Mouse (Mus musculus) intestine, embryonic 14.5 days (tissue): ENCODE measurements around the gene Unc5cl. TPM values are rescaled to one million over a fixed set of nuclear protein-coding genes. Genes with fewer than 3 reads are reported as not detected.
A peak's percentile ranks its signal among the peaks of the same experiment; 100 is the strongest.
"Not testable (repeated sequence)": the region's sequence is repeated elsewhere in the genome, so short reads cannot be mapped to it uniquely, and the experiment has no call there.

Source experiments
- ATAC-seq: fragments of 200-750 bp; cut with Nextera tagmentation; replicated peaks from 2 replicates; pipeline ENCODE4 v1.8.0; 2017; ENCODE audit warnings: low read depth, moderate number of reproducible peaks, moderate TSS enrichment, moderate library complexity; ENCODE audit not compliant: low FRiP score, low TSS enrichment
- DNase-seq: peaks from one replicate; pipeline ENCODE4 v3.0.0-alpha.2; 2018; ENCODE audit warnings: low spot score
- H3K27ac ChIP-seq: fragments of 300-500 bp; sonication (generic); 2 replicates; pipeline ENCODE4 v1.5.1; 2014; ENCODE audit warnings: low read depth, mild to moderate bottlenecking, control low read depth
- H3K27me3 ChIP-seq: fragments of 300-500 bp; sonication (generic); replicated peaks from 2 replicates; pipeline ENCODE4 v1.6.1; 2014; ENCODE audit warnings: low read length, control low read depth; ENCODE audit not compliant: control insufficient read depth, insufficient read depth
- H3K36me3 ChIP-seq: fragments of 300-500 bp; sonication (generic); 2 replicates; pipeline ENCODE4 v1.6.1; 2014; ENCODE audit warnings: low read length, control low read depth; ENCODE audit not compliant: control insufficient read depth, insufficient read depth
- H3K4me1 ChIP-seq: fragments of 300-500 bp; sonication (generic); replicated peaks from 2 replicates; pipeline ENCODE4 v1.6.1; 2014; ENCODE audit warnings: low read length, control low read depth, mixed read lengths; ENCODE audit not compliant: control insufficient read depth, insufficient read depth
- H3K4me2 ChIP-seq: fragments of 300-500 bp; sonication (generic); 2 replicates; pipeline ENCODE4 v1.6.1; 2014; ENCODE audit warnings: low read length
- H3K4me3 ChIP-seq: fragments of 300-500 bp; sonication (generic); 2 replicates; pipeline ENCODE4 v1.5.1; 2014; ENCODE audit warnings: low read depth, low read length, control low read depth, mixed read lengths
- H3K9ac ChIP-seq: fragments of 300-500 bp; sonication (generic); 2 replicates; pipeline ENCODE4 v1.6.1; 2014; ENCODE audit warnings: mild to moderate bottlenecking, low read length
- H3K9me3 ChIP-seq: fragments of 300-500 bp; sonication (generic); 2 replicates; pipeline ENCODE4 v1.6.1; 2016; ENCODE audit warnings: low read length, control low read depth; ENCODE audit not compliant: control insufficient read depth
- WGBS: fragments of 180-500 bp; shearing (Covaris S2); extraction: QIAGEN DNeasy Blood & Tissue Kit; methylation state at CpG from one replicate; pipeline ENCODE4 v1.1.7; 2014; 5-methylcytosine and 5-hydroxymethylcytosine counted together
- polyA plus RNA-seq: library from polyadenylated mRNA; unstranded; fragments of >200 nt; fragmentation: Nextera tagmentation; extraction: Ambion mirVana; gene quantifications from 2 replicates; pipeline ENCODE4 v1.2.1, GENCODE M21; 2014

Unc5cl gene
- polyA plus RNA-seq, 1 experiment from 2014 or later = 37.0 TPM

DNA sequence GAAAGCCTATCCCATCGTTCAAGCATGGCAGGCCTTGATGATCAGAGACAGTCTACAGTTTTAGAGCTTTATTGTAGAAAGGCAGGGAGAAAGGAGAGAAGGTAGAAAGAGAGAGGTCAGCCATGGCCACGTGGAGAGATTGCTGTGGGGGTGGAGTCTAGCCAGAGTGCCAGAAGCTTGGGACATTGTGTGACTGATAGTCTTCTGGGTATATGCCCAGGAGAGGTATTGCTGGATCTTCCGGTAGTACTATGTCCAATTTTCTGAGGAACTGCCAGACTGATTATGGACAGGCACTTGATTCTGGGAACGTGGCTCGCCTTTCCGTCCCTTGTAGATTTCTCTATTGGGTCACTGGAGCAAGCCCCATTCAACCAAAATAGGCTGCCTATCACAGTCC lies 19.6 kb downstream of the Unc5cl start:
- not testable (repeated sequence) for H3K4me1 ChIP-seq, H3K36me3 ChIP-seq, H3K27me3 ChIP-seq, H3K9ac ChIP-seq, H3K4me3 ChIP-seq, DNase-seq, H3K27ac ChIP-seq, H3K9me3 ChIP-seq, H3K4me2 ChIP-seq, ATAC-seq
- WGBS = 80% methylated on average over 6 of the region's 6 CpGs

DNA sequence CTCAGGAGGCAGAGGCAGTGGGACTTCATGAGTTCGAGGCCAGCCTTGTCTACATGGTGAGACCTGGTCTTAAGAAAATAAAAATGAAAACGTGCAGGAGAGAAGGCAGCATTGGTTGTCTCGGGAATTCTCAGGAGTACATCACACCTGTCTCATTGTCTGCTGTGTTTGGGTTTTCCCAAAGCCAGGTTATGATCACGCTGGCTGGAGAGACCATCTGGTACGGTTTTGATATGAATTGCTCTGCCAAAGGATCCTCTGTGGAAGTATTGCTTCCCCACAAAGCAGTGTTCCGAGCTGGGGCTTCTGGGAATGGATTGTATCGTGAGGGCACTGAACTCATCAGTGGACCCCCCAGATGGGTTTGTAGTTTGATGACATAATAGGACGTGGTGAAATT lies 20.7 kb downstream of the Unc5cl start:
- Histone ChIP-seq H3K4me3 (no peak overlapping the region), H3K27me3 (no peaks in the 10 kb centered on the region), H3K9ac (no peak overlapping the region), H3K36me3 (no peaks in the 10 kb centered on the region), H3K9me3 (no peaks in the 10 kb centered on the region), H3K27ac (no peak overlapping the region), H3K4me1 (no peaks in the 10 kb centered on the region), H3K4me2 (no peak overlapping the region)
- DNase-seq (no peak), ATAC-seq (no peak)
- 80% methylated on average over 8 of the region's 8 CpGs for WGBS

DNA sequence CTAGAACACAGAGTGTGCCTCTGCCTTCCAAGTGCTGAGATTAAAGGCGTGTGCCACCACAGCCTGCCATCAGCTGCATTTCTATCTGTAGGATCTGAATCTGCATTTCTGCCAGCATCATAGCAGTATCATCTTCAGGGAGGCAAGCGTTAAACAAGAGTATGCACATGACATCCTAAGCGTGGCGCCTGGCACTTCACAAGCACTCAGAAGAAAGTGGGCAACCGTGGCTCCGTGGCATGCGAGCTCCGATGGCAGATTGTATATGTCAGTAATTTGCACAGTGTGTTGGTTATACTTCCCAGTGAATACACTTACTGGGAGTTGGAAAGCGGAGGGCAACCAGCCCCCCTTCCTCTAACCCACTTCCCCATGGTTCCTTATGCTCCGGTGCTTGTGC lies 25.3 kb downstream of the Unc5cl start:
- Histone ChIP-seq H3K9ac (no peak overlapping the region), H3K27me3 (no peaks in the 10 kb centered on the region), H3K4me2 (no peak overlapping the region), H3K9me3 (no peaks in the 10 kb centered on the region), H3K36me3 (no peaks in the 10 kb centered on the region), H3K27ac (no peak overlapping the region), H3K4me1 (no peaks in the 10 kb centered on the region), H3K4me3 (no peak overlapping the region)
- no peak for ATAC-seq
- DNase-seq = no peak
- 85% methylated on average over 10 of the region's 10 CpGs for WGBS

DNA sequence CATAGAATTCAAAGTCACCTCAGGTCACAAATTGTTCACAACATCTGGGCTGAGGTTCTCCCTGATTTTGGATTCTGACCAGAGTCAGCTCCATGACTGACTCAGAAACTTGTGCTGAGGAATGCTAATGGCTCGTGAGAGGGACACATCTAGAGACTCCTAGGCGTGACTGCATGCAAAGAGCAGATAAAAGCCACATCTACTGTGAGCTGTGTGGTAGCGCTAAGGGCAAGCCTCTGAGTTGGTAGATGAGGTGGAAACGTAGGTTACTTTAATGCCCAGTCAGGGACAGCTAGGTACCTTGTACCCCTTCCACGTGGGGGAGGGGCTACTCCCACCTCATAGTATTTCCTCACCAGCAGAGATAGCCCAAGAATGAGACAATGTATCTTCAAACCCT lies 29.1 kb downstream of the Unc5cl start:
- no peak for ATAC-seq

DNA sequence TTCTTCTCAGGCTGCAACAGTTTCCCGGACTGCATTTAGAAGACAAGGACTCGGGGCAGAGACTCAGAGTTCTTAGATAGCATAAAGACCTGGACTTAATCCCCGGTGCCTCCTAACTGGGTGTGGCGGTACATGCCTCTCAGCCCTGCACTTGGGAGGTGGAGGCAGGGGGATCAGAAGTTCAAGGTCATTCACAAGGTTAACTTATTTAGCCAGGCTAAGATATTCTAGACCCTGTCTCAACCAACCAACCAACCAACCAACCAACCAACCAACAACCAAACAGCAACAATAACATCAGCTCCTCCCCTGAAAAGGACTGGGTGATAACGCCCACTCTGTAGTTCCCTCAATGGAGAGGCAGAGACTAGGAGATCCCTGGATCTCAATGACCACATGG lies 29.5 kb downstream of the Unc5cl start:
- no peaks in the 10 kb centered on the region for H3K4me1 ChIP-seq
- H3K9ac ChIP-seq = no peak overlapping the region
- 89% methylated on average over 5 of the region's 5 CpGs for WGBS
- DNase-seq (no peak), ATAC-seq (no peak)
- no peak overlapping the region for H3K4me3 ChIP-seq
- H3K4me2 ChIP-seq = no peak overlapping the region
- H3K36me3 ChIP-seq = no peaks in the 10 kb centered on the region
- H3K27me3 ChIP-seq = no peaks in the 10 kb centered on the region
- H3K9me3 ChIP-seq = no peaks in the 10 kb centered on the region
- H3K27ac ChIP-seq = no peak overlapping the region

More for the DNA sequence above, 29.1 kb downstream of the Unc5cl start:
- Histone ChIP-seq H3K4me2 (no peak overlapping the region), H3K27me3 (no peaks in the 10 kb centered on the region), H3K9me3 (no peaks in the 10 kb centered on the region), H3K36me3 (no peaks in the 10 kb centered on the region), H3K4me3 (no peak overlapping the region), H3K9ac (no peak overlapping the region), H3K27ac (no peak overlapping the region), H3K4me1 (no peaks in the 10 kb centered on the region)
- no peak for DNase-seq
- WGBS = 79% methylated on average over 5 of the region's 5 CpGs

DNA sequence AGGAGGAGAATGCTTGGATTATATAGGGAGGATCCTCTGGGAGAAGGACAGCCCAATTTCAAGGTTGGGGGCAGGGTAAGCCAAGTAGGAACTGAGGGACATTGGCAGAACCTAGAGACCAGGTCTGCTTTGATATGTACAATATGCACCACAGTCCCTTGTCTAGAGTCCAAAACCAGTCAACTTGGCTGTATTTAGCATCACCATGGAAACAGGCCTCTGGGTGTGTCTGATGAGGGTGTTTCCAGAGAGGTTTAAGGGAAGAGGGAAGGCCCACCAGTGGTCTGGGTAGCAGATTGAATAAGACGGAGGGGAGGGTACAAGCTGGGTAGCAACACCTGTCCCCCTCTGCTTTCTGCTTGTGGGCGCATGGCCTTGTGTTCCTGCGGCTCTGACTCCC lies 34.8 kb downstream of the Unc5cl start:
- Histone ChIP-seq H3K27ac (no peak overlapping the region), H3K9ac (no peak overlapping the region), H3K4me2 (no peak overlapping the region), H3K27me3 (no peaks in the 10 kb centered on the region), H3K4me1 (no peaks in the 10 kb centered on the region; the same call in 1 of the 2 replicates), H3K4me3 (no peak overlapping the region), H3K9me3 (no peaks in the 10 kb centered on the region), H3K36me3 (no peaks in the 10 kb centered on the region)
- DNase-seq (no peak), ATAC-seq (no peak)
- WGBS = 91% methylated on average over 3 of the region's 3 CpGs

DNA sequence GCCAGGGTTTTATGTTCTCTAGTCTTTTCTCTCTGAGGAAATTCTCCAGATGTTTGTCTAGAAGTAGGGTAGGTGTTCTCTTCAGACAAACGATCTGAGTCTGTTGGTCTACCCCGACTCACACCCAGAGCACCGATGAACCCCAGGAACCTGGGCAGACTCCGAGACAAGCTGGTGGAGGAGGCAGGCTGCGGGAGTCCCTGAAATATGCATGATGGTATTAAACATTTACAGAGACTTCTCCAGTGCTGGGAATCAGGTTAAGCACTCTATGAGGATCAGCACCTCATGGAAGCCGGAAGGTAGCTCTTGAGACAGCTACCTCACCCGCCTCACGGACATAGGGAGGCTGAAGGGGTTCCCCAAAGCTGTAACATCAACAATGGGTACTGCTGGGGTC lies 37.9 kb downstream of the Unc5cl start:
- Histone ChIP-seq H3K9me3 (no peaks in the 10 kb centered on the region), H3K4me3 (no peak overlapping the region), H3K36me3 (no peaks in the 10 kb centered on the region), H3K9ac (no peak overlapping the region), H3K27me3 (no peaks in the 10 kb centered on the region), H3K4me2 (no peak overlapping the region), H3K27ac (no peak overlapping the region), H3K4me1 (no peaks in the 10 kb centered on the region; the same call in 1 of the 2 replicates)
- 86% methylated on average over 8 of the region's 8 CpGs for WGBS
- ATAC-seq (no peak), DNase-seq (no peak)

DNA sequence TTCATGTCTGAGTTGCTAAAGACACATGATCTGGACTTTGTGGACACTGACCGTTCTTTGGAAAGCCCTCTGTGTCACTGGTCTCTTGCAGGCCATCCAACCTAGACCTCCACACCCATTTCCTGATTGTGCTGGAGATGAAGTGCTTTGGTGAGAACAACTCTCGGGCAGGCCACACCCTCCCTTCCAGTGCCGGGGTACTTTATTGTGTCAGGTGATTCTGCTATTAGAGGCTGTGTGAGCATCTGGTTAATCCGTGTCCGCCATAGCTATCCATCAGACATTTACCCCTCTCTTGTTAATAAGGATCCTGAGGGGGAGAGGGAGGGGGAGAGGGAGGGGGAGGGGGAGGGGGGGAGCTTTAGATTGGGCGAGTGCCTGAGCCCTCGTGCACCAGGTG lies 38.9 kb downstream of the Unc5cl start:
- no peak overlapping the region for H3K27ac ChIP-seq
- no peaks in the 10 kb centered on the region for H3K27me3 ChIP-seq
- no peak for DNase-seq
- no peak overlapping the region for H3K4me2 ChIP-seq
- WGBS = 36% methylated on average over 7 of the region's 7 CpGs
- no peak overlapping the region for H3K9ac ChIP-seq
- no peaks in the 10 kb centered on the region; the same call in 1 of the 2 replicates for H3K4me1 ChIP-seq
- ATAC-seq = peak; percentile 58; the same call in 1 of the 2 replicates
- no peaks in the 10 kb centered on the region for H3K9me3 ChIP-seq
- H3K36me3 ChIP-seq = no peaks in the 10 kb centered on the region
- H3K4me3 ChIP-seq = no peak overlapping the region

DNA sequence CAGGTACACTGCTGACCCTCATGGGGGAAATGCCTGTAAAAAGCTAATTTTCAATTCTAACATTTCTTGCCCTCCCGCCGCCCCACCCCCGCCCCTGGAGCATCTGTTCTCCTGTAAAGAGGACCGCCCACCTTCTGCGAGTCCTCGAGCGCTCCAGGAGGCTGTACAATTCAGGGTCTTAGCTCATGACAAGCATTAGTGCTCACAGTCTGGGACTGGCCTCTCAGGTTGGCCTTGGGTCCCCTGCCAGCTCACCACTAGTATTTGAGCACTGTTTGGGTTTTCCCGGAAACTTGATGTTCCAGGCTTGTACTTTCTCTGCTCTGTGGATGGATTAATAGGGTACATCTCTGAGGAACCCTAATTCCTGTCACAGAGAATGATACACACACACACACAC lies 39.3 kb downstream of the Unc5cl start:
- no peaks in the 10 kb centered on the region for H3K9me3 ChIP-seq
- H3K4me2 ChIP-seq = no peak overlapping the region
- no peak overlapping the region for H3K4me3 ChIP-seq
- 77% methylated on average over 8 of the region's 8 CpGs for WGBS
- no peak overlapping the region for H3K27ac ChIP-seq
- ATAC-seq (no peak), DNase-seq (no peak)
- H3K27me3 ChIP-seq = no peaks in the 10 kb centered on the region
- no peaks in the 10 kb centered on the region for H3K36me3 ChIP-seq
- no peaks in the 10 kb centered on the region; the same call in 1 of the 2 replicates for H3K4me1 ChIP-seq
- no peak overlapping the region for H3K9ac ChIP-seq
